Mouse (Mus musculus) CD4-positive, CD25-positive, alpha-beta regulatory T cell, adult 4 months (primary cell): ENCODE results near the gene Rufy1. TPM values are rescaled to one million over a fixed set of nuclear protein-coding genes. Genes with fewer than 3 reads are reported as not detected.
"Not testable (repeated sequence)": the region's sequence is repeated elsewhere in the genome, so short reads cannot be mapped to it uniquely, and the experiment has no call there.

ENCODE experiments used
- ATAC-seq: one replicate; pipeline ENCODE4 v1.8.0; 2017
- polyA plus RNA-seq, 2 experiments: library from polyadenylated mRNA; unstranded; fragments of 100-300 nt; shearing (Covaris generic); gene quantifications; one replicate each; pipeline ENCODE4 v1.2.1; 2017

The Rufy1 gene
- polyA plus RNA-seq: 10 to 100 TPM; 11.9 to 15.4 TPM

DNA sequence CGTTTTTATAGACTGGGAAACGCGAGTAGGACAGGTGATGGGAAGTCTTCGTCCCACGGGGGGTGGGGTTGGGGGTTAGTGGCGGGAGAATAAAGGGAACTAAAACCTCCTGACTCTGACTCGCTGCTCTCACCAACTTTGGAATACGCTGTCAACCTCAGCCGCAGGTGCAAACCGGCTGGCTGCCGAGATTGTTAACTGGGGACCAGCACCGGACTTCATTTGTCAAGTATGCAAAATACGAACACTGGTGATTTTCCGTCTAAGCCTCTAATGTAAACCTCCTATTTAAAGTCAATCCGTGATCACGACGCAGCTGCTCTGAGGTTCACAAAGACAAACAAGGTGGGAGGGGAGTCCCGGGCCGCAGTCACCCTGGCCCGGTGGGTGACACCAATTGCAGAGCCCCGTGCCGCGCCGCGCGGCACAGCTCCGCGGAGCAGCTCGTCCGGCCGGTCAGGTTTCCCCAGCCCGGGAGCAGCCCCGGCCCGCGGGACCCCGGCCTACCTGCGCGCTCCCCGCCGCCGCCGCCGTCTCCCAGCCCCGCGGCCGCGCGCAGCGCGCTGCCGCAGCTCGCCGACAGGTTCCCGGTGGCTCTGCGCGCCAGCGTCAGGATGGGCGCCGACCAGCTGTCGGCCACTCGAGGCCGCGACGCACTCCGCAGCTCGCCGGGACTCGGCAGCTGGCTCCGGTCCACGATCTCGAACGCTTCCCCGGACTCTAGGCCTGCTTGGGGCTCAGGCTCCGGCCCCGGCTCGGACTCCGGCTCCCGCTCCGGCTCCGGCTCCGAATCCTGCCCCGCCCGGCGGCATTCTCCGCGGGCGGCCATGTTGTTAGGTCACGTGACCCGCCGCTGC lies at the start of gene Rufy1:
Gene Rufy1, minus strand, starts transcription at position 849 of the 857 bp plus-strand sequence.
- ATAC-seq: peak; percentile 82

DNA sequence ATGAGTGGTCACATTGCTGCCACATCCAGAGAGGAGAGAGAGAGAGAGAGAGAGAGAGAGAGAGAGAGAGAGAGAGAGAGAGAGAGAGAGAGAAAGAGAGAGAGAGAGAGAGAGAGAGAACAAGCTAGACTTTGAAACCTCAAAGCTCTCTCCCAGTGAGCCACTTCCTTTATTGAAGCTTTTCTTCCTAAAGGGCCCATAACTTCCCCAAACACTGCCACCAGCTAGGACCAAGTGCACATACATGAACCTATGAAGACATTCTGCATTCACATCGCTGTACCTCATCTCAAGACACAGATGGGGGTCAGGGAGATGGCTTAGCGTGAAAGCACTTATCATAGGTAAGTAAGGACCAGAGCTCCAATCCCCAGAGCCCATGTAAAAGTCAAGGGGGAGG lies 47.1 kb upstream of the Rufy1 start:
- ATAC-seq: no peak

DNA sequence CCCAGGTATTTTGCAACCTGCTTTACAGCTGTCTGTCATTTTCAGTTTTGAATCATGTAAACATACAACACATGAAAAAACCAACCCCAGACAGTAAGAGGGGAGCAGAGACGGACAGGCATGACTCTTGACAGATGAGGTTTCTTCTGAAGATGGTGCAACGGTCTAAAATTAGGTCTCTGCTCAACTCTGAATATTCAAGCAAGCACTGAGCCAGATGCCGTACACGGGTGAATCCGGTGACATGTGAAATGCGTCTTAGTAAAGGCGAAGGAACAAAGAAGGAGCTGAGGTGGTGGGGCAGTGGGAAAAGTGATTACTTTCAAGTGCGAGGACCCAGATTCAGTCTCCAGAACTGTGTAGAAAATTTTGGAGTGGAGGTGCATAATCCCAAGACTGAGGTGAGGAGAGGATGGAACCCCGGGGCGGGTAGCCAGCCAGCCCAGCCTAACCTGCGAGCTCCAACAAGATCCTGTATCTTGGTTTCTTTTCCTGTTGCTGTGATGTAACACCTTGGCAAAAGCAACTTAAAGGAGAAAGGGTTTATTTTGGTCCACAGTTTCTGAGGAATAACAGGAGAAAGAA lies 46.7 kb upstream of the Rufy1 start:
- ATAC-seq: no peak

DNA sequence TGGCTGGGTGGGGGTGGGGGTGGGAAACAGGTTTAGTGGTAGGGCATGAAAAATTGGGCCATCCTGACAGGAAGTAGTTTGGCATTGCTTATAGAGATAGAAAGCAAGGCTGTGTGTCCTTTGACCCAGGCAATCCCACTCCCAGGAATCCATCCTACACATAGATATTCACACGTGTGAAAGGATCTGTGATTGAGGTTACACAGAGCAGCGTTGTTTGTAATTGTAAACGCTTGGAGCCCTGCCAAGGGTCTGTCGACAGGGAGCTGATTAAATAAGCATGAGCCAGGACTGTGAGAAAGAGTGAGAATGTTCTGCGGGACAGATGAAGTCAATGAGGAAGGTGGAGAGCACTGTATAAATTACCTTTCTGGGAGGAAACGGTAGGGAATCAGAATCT lies 46.0 kb upstream of the Rufy1 start:
- no peak for ATAC-seq

DNA sequence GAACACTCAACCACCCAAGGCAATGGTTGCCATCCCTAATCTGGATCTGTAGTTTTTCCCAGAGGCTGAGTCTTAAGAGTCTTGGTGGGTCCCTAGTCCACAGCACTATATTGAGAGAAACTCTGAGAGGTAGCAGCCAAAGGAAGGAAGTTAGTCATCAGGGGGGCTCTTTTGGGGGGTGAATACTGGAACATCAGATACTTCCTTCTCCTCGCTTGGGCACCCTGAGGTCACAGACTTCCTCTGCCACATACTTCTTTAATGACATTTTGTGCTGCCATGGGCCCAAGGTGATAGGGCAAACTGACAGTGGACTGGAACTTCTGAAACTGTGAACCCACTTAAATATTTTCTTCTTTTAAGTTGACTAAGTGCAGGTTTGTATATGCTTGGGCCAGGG lies 43.0 kb upstream of the Rufy1 start:
- ATAC-seq: no peak

DNA sequence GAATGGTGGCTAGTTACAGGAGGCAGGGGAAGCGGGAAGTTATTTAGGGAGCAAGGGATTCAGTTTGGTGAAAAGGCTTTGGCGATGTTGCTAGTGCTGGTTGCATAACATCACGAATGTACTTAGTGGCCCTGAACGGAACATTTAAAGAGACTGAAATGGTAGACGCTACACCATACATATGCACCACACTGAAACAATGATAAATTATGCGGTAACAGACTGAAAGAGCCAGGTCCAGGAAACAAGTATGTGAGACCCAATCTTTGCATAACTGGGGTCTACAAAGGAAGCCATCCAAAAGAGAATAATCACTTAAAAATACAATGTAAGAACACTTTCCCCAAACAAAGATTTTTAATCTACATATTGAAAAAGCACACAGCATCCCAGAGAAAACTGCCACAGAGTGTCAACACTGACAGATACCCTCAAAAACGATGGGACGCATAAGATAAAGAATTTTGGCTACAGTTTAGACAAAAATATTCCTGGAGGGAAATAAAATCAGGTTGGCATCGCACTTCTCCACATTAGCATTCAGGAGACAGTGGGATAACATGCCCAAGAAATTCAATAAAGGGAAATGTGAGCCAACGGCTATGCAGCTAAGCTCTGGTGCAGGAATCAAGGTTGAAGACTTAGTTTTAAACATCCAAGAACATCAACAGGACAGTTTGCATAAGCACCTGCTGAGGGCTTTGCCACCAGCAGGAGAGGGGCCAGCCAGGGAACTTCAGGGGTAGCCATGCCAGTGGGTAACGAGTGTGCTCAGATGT lies 41.4 kb upstream of the Rufy1 start:
- ATAC-seq: no peak

DNA sequence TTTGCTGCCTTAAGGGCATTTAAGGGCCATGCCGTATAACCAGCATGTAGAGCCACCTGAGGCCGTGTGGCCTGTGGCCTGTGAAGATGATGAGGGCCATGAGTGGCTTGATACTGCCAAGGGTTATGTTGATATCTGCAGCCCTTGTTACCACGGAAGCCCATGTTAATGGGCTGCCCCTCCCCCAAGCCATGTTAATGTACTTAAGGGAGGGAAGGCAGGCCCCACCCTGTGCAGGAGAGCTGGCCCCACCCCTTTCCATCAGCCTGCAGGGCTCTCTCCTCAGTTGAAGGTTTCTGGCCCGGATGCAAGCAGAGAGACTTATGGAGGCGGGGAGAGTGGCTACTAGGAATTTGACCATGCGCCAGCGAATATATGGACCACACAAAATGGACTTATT lies 30.6 kb upstream of the Rufy1 start:
- no peak for ATAC-seq

DNA sequence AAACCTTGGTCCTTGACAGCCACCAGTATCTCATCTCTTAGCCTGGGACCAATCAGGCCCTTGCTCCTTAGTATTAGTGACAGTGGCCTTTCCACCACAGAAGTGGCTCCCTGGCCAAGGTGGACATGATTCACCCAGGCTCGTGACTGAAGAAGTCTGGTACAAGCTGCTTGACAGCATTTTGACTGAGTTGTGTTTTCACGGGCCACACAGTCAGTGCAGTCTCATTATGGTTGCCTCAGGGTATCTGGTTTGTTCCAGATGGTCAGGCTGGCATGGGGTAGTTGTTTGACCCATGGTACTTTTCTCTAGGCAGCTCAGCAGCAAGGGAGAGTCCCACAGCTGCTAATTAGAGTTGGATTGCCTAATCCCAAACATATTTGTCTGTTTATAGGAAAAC lies 28.3 kb upstream of the Rufy1 start:
- no peak for ATAC-seq

DNA sequence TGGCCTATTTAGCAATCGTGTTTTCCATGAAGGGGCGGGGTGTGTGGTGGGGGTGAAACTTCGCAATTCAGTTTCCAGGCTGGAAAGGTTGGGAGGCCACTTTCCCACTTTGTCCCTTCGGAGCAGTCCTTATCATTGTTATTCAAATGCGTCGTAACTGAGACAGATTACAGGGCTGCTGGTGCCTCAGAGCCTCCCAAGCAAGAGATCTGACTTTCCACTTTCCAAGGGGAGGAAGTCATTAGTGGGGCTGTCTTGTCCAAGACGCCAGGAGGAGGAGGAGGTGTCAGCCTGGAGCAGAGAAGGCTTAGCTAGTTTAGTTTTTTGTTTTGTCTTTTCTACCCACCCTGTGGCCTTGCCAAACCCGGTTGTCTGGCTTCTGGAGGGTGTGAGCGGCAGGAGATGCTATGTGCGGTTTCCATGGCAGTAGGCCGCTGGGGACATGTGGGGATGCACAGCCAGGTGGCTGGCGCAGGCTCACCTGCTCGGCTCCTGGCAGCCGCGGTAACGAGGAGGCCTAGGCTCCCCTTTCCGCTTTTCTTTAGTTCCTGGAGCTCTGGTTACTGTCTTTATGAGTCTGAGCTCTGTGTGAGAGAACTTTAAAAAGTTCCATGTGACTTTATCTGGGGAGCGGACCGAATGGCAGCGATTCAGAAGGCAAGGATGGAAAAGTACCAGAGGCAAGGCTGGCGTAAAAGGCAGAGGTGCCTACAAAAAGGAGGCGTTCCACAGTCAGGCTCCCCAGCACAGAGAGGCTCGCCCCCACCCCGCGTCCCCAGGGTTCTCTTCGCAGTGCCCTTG lies 26.4 kb upstream of the Rufy1 start:
- ATAC-seq: no peak

DNA sequence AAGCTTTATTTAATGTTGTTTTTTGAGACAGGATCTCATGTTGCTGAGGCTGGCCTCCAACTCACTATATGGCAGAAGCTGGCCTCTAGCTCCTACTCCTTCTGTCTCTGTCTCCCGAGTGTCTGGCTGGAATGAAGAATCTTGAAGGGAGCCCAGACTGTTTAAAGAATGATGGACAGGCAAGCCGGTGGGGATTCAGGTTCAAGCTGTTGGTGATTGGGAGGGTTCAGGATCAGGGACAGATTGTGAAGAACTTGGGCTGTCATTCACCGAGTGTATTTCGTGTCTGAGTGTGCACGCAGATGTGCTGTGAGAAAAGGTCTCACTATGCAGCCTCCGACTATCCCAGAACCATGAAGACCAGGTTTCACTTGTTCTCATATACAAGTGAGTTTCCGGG lies 25.5 kb upstream of the Rufy1 start:
- ATAC-seq: no peak

DNA sequence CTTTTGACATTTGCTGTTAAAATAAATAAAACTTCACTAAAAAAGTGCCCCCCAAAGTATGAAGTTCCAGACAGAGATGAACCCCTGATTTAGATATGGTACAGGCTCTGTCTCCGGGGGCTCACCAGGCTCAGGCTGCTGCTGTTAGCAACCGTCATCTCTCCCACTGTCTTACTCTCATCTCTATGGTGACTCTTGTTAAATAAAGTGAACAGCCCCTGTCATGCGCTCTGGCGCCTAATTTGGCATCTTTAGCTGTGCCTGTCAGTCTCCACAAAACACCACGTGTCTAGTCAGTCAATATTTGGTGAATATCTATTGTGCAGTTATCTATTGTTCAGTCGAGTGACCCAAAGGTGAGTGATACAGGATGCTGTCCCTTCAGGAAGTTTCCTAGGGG lies 24.0 kb upstream of the Rufy1 start:
- ATAC-seq: no peak

DNA sequence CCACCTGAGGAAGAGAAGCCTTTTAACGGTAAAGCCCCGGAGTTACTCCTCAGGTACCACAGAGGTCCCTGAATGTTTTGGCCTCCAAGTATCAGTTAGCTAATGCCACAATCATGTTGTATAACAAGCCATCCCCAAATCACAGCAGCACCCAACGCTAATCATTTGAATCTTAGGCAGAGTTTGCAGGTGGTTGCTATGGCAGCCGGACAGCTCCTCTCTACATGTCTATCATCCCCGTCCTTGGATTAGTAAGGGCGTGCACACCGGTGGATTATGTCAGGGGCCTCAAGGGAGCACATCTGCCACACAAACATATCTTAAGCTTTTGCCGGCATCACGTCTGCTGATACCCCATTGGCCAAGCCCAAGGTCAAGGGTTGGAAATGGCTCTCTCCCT lies 19.3 kb upstream of the Rufy1 start:
- ATAC-seq: no peak

DNA sequence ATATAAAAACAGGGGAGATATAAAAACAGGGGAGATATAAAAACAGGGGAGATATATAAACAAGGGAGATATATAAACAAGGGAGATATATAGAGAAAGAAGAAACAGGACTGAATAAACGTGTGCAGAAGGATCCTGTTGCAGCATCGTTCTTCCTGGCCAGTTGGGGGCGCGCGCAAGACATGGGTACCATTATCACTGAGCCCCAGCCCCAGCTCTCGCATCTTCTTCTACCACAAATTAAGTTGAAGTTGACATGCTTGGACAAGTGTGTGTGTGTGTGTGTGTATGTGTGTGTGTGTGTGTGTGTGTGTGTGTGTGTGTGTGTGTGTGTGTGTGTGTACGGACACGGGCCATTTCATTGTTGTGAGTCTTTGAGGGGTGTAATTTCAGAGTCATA lies 17.2 kb upstream of the Rufy1 start:
- not testable (repeated sequence) for ATAC-seq

DNA sequence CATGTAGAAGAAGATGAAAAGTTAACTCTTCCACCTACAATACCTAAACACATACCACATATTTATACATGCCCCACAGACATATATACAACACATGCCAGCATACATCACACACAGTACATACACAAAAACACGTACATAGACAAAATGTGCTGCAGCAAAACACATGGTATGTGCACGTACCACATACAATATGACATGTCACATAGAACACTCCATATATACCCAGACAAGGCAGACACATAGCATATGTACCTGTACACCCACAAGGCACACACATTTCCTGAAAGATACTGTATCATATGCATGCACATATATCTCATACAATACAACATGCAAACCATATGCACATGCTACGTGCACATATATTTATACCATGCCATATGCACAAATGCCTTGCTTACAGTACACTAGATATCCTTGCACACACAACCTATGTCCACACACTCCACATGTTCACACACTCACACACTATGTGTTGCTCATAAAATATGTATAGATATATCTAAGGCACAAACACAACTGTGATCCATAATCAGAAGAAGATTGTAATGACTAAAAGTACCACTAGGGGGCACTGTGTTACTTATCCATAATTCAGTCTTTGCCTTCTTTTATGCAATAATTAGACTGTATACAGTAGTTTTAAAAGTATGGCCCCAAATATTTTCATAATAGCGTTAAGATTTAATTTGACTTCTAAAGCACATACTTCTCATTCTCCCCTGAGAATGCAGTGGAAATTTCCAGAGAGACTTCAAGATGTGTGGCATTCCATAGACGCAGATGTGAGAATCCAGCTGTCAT lies 12.5 kb upstream of the Rufy1 start:
- ATAC-seq: no peak

DNA sequence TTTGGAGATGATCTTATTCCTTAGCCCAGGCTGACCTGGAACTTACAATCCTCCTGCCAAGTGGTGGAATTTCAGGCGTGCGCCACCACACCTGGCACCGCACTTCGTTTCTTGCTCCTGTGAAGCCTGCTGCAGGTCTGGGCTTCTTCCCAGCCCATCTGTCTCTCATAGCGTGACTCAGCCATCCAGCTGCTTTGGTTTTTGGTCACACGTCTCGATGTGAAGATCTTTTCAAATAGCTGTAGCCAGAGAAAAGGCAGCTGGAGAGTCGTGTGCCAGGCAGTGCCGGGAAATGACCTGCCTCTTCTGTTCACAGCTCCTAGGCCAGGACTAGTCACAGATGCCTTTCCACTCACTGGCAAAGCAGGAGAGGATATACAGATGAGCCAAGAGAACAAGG lies 10.7 kb upstream of the Rufy1 start:
- no peak for ATAC-seq

DNA sequence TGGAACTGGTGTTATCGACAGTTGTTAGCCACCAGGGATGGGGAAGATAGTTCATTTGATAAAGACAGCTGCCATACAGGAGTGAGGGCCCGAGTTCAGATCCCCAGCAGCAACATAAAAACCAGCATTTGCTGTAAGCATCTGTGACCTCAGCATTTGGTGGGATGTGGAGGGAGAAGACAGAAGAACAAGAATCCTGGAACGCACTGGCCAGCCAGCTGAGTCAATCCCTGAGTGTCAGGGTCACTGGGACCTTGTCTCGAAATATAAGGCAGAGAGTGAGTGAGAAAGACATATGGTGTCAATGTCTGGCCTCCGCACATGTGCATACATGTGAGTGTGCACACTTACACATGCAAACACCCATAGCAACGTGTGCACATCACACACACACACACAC lies 9.8 kb upstream of the Rufy1 start:
- no peak for ATAC-seq

DNA sequence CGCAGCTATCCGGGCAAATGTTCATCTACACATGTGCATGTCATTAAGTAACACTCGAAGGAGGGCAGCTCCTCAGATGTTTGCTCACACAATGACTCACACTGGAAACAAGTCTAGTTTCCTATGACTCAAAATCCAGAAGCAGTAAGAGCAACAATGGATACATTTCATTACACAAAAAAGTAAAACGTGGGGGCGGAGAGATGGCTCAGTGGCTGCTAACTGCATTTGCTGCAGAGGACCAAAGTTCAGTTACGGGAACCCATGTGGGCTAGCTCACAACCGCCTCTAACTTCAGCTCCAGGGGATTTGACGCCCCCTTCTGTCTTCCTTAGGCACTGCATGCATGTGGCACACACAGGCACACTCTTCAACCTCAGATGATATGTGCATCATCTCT lies 8.9 kb upstream of the Rufy1 start:
- ATAC-seq: no peak

DNA sequence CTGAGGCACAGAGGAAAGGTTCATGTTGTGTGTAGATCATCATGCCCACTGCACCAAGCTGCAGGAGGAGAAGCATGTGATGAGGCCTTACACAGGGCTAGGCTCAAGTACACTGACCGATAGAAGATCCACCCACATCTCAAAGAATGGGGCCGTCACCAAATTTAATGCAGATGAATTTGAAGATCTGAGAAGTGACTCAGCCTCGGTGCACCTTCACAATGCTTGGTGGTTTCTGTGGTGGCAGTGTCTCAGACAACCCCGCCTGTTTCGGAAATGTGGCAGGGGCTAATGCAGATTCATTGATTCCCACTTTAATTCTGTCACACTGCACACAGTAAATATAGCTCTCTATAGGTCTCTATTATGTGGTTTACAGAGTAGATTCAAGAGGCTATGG lies 2.0 kb upstream of the Rufy1 start:
- ATAC-seq: no peak

DNA sequence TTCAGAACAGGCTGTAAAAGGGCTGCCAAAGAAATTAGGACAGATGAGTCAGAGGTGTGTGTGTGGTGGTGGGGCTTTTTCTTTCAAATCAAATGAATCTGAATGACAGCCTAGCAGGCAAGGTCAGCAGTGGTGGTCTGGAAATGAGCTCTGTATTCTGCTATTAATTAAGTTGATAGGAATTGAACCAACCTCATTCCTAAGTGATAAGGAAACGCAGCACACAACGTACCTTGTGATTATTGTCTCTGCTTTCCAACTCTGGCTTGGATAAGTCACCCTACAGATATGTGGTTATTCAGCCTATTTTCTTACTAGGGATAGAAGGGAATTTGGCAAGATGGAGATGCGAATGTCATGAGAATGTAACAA lies 1.1 kb upstream of the Rufy1 start:
- ATAC-seq: no peak

DNA sequence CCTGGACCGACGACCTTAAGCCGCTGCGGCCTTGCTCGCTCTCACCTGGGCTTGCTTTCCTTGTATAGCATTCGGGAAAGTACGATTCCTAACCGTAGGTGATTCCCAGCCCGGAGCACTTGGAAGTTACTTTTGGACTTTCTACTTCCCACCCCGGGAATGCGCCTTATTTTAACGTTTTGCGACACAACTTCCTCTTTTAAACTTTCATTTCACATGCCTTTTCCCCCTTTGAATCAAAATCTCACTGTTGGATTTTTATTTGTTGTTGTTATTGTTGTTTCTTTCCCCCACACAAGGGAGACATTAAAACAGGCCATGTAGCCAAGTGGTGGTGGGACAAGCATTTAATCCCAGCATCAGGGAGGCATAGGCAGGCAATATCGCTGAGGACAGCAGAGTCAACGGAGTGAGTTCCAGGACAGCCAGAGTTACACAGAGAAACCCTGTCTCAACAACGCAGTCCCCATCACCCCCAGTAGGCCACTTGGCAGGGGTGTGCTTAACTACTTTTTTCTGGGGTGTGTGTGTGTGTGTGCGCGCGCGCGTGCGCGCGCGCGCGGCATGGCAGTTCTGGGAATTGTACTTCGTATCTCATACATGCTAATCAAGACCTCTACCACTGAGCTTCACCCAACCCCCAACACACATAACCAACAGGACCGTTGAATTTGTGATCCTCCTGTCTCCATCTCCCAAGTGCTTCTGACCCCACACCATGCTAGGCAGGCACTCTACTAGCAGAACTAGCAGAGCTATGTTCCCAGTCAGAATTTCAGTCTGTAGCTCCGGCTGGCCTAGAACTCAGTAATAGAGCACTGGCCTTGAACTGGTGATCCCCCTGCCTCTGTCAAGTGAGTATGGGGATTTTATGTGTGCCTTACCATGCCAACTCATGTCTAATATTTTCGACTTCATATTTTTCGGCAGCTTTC lies 476 bp upstream of the Rufy1 start:
- peak; percentile 31 for ATAC-seq

DNA sequence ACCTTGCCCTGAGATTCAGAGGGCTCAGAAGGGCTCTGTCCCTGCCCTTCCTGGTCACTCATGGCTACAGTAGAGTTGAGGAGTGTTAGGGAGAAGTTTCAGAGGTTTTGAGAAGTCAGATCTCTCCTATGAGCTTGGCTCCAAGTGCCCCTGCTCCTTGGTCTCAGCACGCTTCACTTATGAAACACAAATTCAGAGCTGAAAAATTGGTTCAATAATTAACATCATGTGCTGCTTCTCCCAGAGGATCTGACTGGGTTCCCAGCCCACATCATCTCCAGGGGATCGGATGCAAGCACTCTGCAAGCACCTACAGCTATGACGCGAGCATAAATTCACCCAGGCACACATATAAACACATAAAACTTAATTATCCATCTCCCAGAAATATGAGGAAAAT lies 4.9 kb downstream of the Rufy1 start:
- ATAC-seq: no peak
